Comparison of ENCODE assay signal across 8 mouse cellular contexts in the genomic region with DNA sequence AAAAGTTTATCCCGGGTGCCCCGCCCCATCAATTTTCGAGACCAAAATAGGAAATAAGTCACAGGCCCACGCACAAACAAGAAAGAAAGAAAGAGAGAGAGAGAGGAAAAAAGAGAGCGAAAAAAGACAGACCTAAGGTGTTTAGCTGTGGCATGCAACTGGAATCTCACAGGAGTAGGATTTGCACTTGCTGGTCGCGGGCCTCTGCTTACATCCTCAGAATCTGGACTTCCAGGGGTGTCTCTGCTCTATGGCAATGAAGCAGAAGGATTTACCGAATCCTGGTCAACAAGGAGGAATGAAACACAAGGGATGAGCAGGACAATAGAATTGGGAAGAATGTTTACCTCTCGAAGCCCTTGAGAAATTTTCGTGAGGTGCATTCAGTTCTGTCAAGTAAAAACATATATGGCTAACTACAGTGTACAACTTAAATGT. TPM values are rescaled to one million over a fixed set of nuclear protein-coding genes. Genes with fewer than 3 reads are reported as not detected.
DNase-seq lines count a peak whose midpoint lies in the region; ATAC-seq and TF ChIP-seq lines count a peak whose summit lies in the region.

No protein-coding gene starts in this region.

- H3K9me3 ChIP-seq in heart, embryonic 10.5 days, result no peaks in the 10 kb centered on the region
- no peaks in the 10 kb centered on the region for H3K9me3 ChIP-seq in forebrain, embryonic 11.5 days (ENCODE audit: control insufficient read depth, low read length)
- H3K9me3 ChIP-seq in liver, embryonic 15.5 days (replicated peaks), result no peaks in the 10 kb centered on the region

- no peak for TF ChIP-seq CTCF in C2C12 (IDR thresholded peaks at IDR 0.05; ENCODE audit: control insufficient read depth, insufficient read depth, insufficient read length)

- DNase-seq in heart, embryonic 10.5 days (ENCODE audit: low spot score), result no peak
- no peak for DNase-seq in heart, adult 9 months (ENCODE audit: low spot score in 2 of 2)
- DNase-seq in forebrain, embryonic 11.5 days (ENCODE audit: low spot score), result no peak
- DNase-seq in adrenal gland, adult (ENCODE audit: inconsistent age in 2 of 2, low spot score in 1 of 2), result no peak
- no peak for DNase-seq in thymus, postnatal 36 days
- DNase-seq in left cerebral cortex, postnatal 25 days (ENCODE audit: low spot score in 2 of 2), result no peak

- 16% methylated on average over 10 of the region's 10 CpGs for WGBS in heart, embryonic 10.5 days
- 16% methylated on average over 10 of the region's 10 CpGs for WGBS in forebrain, embryonic 11.5 days
- WGBS in liver, embryonic 15.5 days (ENCODE audit: insufficient replicate concordance), result 15% methylated on average over 10 of the region's 10 CpGs

- peak overlapping the region; percentile 87 for H3K4me2 ChIP-seq in forebrain, embryonic 11.5 days (ENCODE audit: low read depth, low read length, severe bottlenecking)
- peak overlapping the region; percentile 96 for H3K4me2 ChIP-seq in liver, embryonic 15.5 days

- H3K36me3 ChIP-seq in heart, embryonic 10.5 days, result no peaks in the 10 kb centered on the region
- no peaks in the 10 kb centered on the region for H3K36me3 ChIP-seq in C2C12 (ENCODE audit: control insufficient read depth, insufficient read depth)
- no peaks in the 10 kb centered on the region for H3K36me3 ChIP-seq in forebrain, embryonic 11.5 days (ENCODE audit: control insufficient read depth, insufficient read depth, low read length)
- H3K36me3 ChIP-seq in liver, embryonic 15.5 days (replicated peaks), result no peaks in the 10 kb centered on the region

- no peaks in the 10 kb centered on the region for H3K27me3 ChIP-seq in heart, embryonic 10.5 days (ENCODE audit: insufficient read depth, poor library complexity, severe bottlenecking)
- no peaks in the 10 kb centered on the region for H3K27me3 ChIP-seq in C2C12 (ENCODE audit: control insufficient read depth, insufficient read depth, insufficient read length)
- no peaks in the 10 kb centered on the region for H3K27me3 ChIP-seq in forebrain, embryonic 11.5 days (ENCODE audit: control insufficient read depth, insufficient read depth, low read length)
- H3K27me3 ChIP-seq in liver, embryonic 15.5 days, result no peaks in the 10 kb centered on the region

- H3ac ChIP-seq in C2C12 (ENCODE audit: control insufficient read depth, insufficient read length, low read depth), result peak overlapping the region; percentile 91

- ATAC-seq in forebrain, embryonic 11.5 days (replicated peaks; ENCODE audit: low FRiP score), result no peak
- ATAC-seq in liver, embryonic 15.5 days (ENCODE audit: insufficient read depth), result no peak; the same call in 1 of the 2 replicates

- H3K4me1 ChIP-seq in heart, embryonic 10.5 days, result peaks cover 20% of the 10 kb centered on the region
- no peaks in the 10 kb centered on the region for H3K4me1 ChIP-seq in forebrain, embryonic 11.5 days (replicated peaks; ENCODE audit: control insufficient read depth, insufficient read depth, low read length)
- H3K4me1 ChIP-seq in liver, embryonic 15.5 days (replicated peaks), result peaks cover 28% of the 10 kb centered on the region

- intact Hi-C loops in left cerebral cortex, postnatal 25 days (cut with DNase I), result loop anchor here (1.0 kb wide), 1 partner anchor 33 kb away; a partner anchor contains a TSS

- peak overlapping the region; percentile 98 for H3K27ac ChIP-seq in heart, embryonic 10.5 days
- peak overlapping the region; percentile 85; the same call in 1 of the 2 replicates for H3K27ac ChIP-seq in forebrain, embryonic 11.5 days (ENCODE audit: low read depth, low read length)
- peak overlapping the region; percentile 94 for H3K27ac ChIP-seq in liver, embryonic 15.5 days (replicated peaks)

- peak overlapping the region; percentile 95 for H3K4me3 ChIP-seq in heart, embryonic 10.5 days
- peak overlapping the region; percentile 74 for H3K4me3 ChIP-seq in C2C12 (ENCODE audit: insufficient read depth, poor library complexity, severe bottlenecking)
- peak overlapping the region; percentile 79 for H3K4me3 ChIP-seq in forebrain, embryonic 11.5 days (ENCODE audit: low read depth, low read length)
- H3K4me3 ChIP-seq in liver, embryonic 15.5 days (replicated peaks), result peak overlapping the region; percentile 89

- peaks cover 28% of the 10 kb centered on the region for H3K79me2 ChIP-seq in C2C12 (ENCODE audit: control insufficient read depth, insufficient read depth)

- H3K9ac ChIP-seq in forebrain, embryonic 11.5 days (ENCODE audit: low read length), result peak overlapping the region; percentile 94
- H3K9ac ChIP-seq in liver, embryonic 15.5 days, result peak overlapping the region; percentile 94

- H3K79me3 ChIP-seq in C2C12 (ENCODE audit: low read depth), result peaks cover 8% of the 10 kb centered on the region

TF ChIP-seq in C2C12, 6 proteins besides CTCF, POLR2A, EP300 and RAD21:
- TF ChIP-seq FOSL1 (IDR thresholded peaks at IDR 0.05; ENCODE audit: insufficient read depth, low read length, poor library complexity, severe bottlenecking) (no peak), MAX (IDR thresholded peaks at IDR 0.05) (no peak), MYOD1 (IDR thresholded peaks at IDR 0.05; ENCODE audit: control insufficient read depth, insufficient read length, low read depth) (no peak), MYOG (IDR thresholded peaks at IDR 0.05; ENCODE audit: control insufficient read depth, extremely low read depth, insufficient read length) (no peak)

RNA-seq across cellular contexts. Expression of a gene that starts 0.6 kb away (rescaled TPM):
- 7.3 and 7.5 TPM in 2 replicates for polyA plus RNA-seq in heart, embryonic 10.5 days (2016; fragmentation: Nextera tagmentation; extraction: Ambion mirVana)
- 3.3 TPM for polyA plus RNA-seq in C2C12 (2012; fragmentation: generic; extraction: Trizol)
- polyA plus RNA-seq in forebrain, embryonic 11.5 days (2014; fragmentation: Nextera tagmentation; extraction: Ambion mirVana), result 20.8 and 21.0 TPM in 2 replicates
- polyA plus RNA-seq in liver, embryonic 15.5 days (2015; fragmentation: Nextera tagmentation; extraction: Ambion mirVana), result 0.77 and 0.78 TPM in 2 replicates
- 10 to 100 TPM; 38.5 to 46.7 TPM for total RNA-seq in left cerebral cortex, postnatal 25 days (2021)

RNA-seq across cellular contexts. Expression of a gene that starts 14.9 kb away (rescaled TPM):
- polyA plus RNA-seq in heart, embryonic 10.5 days (2016; fragmentation: Nextera tagmentation; extraction: Ambion mirVana), result 22.8 and 30.3 TPM in 2 replicates
- polyA plus RNA-seq in C2C12 (2012; fragmentation: generic; extraction: Trizol), result 0.50 TPM
- polyA plus RNA-seq in forebrain, embryonic 11.5 days (2014; fragmentation: Nextera tagmentation; extraction: Ambion mirVana), result 0.28 TPM in 1 of 2 replicates, not detected in the other
- 2.8 and 4.4 TPM in 2 replicates for polyA plus RNA-seq in liver, embryonic 15.5 days (2015; fragmentation: Nextera tagmentation; extraction: Ambion mirVana)
- not detected for total RNA-seq in left cerebral cortex, postnatal 25 days (2021)

RNA-seq across cellular contexts. Expression of a gene that starts 26.7 kb away (rescaled TPM):
- 87.0 and 172 TPM in 2 replicates for polyA plus RNA-seq in heart, embryonic 10.5 days (2016; fragmentation: Nextera tagmentation; extraction: Ambion mirVana)
- 42.3 TPM for polyA plus RNA-seq in C2C12 (2012; fragmentation: generic; extraction: Trizol)
- polyA plus RNA-seq in forebrain, embryonic 11.5 days (2014; fragmentation: Nextera tagmentation; extraction: Ambion mirVana), result 0.13 and 0.35 TPM in 2 replicates
- polyA plus RNA-seq in liver, embryonic 15.5 days (2015; fragmentation: Nextera tagmentation; extraction: Ambion mirVana), result 0.68 and 1.3 TPM in 2 replicates
- total RNA-seq in left cerebral cortex, postnatal 25 days (2021), result under 1 TPM; 0.23 to 0.28 TPM

RNA-seq across cellular contexts. Expression of a gene that starts 32.7 kb away (rescaled TPM):
- polyA plus RNA-seq in heart, embryonic 10.5 days (2016; fragmentation: Nextera tagmentation; extraction: Ambion mirVana), result 101 and 113 TPM in 2 replicates
- polyA plus RNA-seq in C2C12 (2012; fragmentation: generic; extraction: Trizol), result 63.4 TPM
- 94.5 and 98.1 TPM in 2 replicates for polyA plus RNA-seq in forebrain, embryonic 11.5 days (2014; fragmentation: Nextera tagmentation; extraction: Ambion mirVana)
- 35.3 and 40.6 TPM in 2 replicates for polyA plus RNA-seq in liver, embryonic 15.5 days (2015; fragmentation: Nextera tagmentation; extraction: Ambion mirVana)
- 100 to 1,000 TPM; 110 to 113 TPM for total RNA-seq in left cerebral cortex, postnatal 25 days (2021)

RNA-seq across cellular contexts. Expression of a gene that starts 53.3 kb away (rescaled TPM):
- polyA plus RNA-seq in heart, embryonic 10.5 days (2016; fragmentation: Nextera tagmentation; extraction: Ambion mirVana), result 18.4 and 19.5 TPM in 2 replicates
- 6.3 TPM for polyA plus RNA-seq in C2C12 (2012; fragmentation: generic; extraction: Trizol)
- polyA plus RNA-seq in forebrain, embryonic 11.5 days (2014; fragmentation: Nextera tagmentation; extraction: Ambion mirVana), result 19.3 and 20.1 TPM in 2 replicates
- polyA plus RNA-seq in liver, embryonic 15.5 days (2015; fragmentation: Nextera tagmentation; extraction: Ambion mirVana), result 6.3 and 7.3 TPM in 2 replicates
- total RNA-seq in left cerebral cortex, postnatal 25 days (2021), result 10 to 100 TPM; 18.5 to 19.7 TPM

Comparison
In these comparisons a context has a peak if more than half of its experiments do, and no peak if none do; other contexts are left out.
1. RNA of a gene that starts 26.7 kb away (polyA plus RNA-seq): 87.0 to 172 TPM in heart, embryonic 10.5 days and 42.3 TPM in C2C12 (single experiment); 0.68 to 1.3 TPM in liver, embryonic 15.5 days and 0.13 to 0.35 TPM in forebrain, embryonic 11.5 days; every median in the first group is over 10 times any median in the second.
2. Peak in every context shown above with its lines, with median percentiles within 50 percentile points of each other: H3K27ac ChIP-seq and H3K4me3 ChIP-seq.